Mouse (Mus musculus) heart, postnatal 0 days (tissue): Measurements from ENCODE around the gene Mroh3.

Experiments used
- CTCF ChIP-seq: IDR thresholded peaks from 2 replicates; pipeline ENCODE4 v1.5.1; 2016; ENCODE audit warnings: antibody characterized with exemption, control low read depth, low read depth
- EP300 ChIP-seq: IDR thresholded peaks from 2 replicates; pipeline ENCODE4 v1.6.1; 2016; ENCODE audit warnings: antibody characterized with exemption, low read depth

DNA sequence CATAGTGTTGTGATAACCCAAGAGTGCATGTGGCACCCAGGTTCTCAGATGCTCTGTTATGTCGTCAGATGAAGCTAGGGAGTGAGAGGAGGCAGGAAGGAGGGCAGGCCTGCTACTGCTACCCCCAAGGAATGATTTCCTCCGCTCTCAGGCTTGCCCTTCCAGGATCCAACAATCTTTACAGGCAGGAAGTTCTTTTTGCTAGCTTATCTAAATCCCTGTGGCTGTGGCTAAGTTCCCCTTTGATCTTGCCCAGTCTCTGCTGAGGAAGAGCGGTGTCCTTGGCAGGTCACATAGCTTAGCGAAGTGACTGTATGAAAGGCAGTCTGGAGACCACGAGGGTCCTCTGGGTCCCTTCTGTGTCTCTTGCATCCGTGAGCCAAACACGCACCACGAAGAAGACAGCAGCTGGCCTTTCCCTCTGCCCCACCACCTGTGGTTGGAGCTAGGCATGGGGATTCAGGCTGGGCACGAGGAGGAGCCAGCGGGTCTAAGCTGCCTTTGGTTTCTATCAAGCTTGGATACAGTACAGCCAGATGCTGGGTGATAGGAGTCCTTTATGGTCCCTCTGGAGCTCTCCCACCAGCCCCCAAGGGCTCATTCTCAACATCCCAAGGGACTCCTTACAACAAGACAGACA lies 74.3 kb downstream of the Mroh3 start:
- TF ChIP-seq CTCF (no peak), EP300 (no peak)
